Mouse (Mus musculus): Measurements from ENCODE around the gene Asb8. TPM values are rescaled to one million over a fixed set of nuclear protein-coding genes. Genes with fewer than 3 reads are reported as not detected.
A peak's percentile ranks its signal among the peaks of the same experiment; 100 is the strongest.

Gene Asb8
- polyA plus RNA-seq, 1 experiment: 50.3 TPM

DNA sequence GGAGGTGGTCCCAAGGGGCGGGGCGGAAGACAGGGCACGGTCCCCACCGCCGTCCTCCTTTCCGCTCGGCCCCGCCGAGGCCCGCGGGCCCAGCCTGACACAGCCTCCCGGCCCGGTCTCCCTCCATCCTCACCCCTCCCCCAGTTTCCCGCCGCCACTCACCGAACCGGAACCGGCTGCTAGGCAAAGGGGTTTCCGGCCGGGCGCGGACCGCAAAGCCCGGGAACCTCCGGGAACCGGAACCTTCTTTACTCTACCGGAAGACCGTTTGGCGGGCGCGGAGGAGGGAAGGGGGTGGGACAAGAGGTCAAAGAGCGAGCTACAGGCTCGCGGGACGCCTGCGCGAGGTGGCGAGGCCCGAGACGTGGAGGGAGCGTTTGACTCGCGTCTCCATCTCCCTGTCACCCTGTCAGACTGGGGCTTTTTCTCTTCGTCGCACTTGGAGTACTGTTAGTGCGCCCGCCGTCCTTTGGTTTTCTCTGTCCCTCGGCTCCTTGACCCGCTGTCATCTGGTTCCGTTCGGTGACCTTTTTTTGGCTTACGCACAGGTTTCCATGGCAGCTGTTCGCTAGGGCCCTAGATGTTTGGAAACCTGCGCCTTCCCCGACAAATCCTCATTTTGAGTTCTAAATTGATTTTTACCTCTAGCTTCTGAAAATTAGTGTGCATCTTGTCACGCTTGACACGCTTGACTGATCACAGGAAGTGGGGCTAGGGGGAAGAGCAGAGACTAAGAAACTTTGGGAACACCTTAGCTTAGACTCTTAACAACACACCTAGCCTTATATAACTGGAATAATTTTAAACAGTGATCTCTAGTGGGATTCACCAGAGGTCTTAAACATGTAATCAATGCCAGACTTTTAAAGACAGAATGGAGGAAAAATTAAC lies 72.1 kb downstream of the Asb8 start, which contains the start of gene Senp1:
Gene Senp1, minus strand, starts transcription at position 624 of the 891 bp plus-strand sequence.
- H3K36me3 ChIP-seq (ENCODE audit: control insufficient read depth, insufficient read depth): peaks cover 4% of the 10 kb centered on the region
- H3K79me2 ChIP-seq (ENCODE audit: control insufficient read depth, insufficient read depth): peaks cover 44% of the 10 kb centered on the region
- TF ChIP-seq MAX (IDR thresholded peaks at IDR 0.05; ENCODE audit: low read depth) (no peak), TCF12 (IDR thresholded peaks at IDR 0.05; ENCODE audit: insufficient read depth, poor library complexity, severe bottlenecking) (no peak), USF1 (IDR thresholded peaks at IDR 0.05; ENCODE audit: low read depth) (no peak), POLR2AphosphoS2 (IDR thresholded peaks at IDR 0.05; ENCODE audit: insufficient read length, low read depth) (peak; percentile 97), POLR2A (IDR thresholded peaks at IDR 0.05; ENCODE audit: insufficient read length, low read depth) (peak; percentile 84), TCF3 (IDR thresholded peaks at IDR 0.05; ENCODE audit: insufficient read length, low read depth) (no peak), E2F4 (IDR thresholded peaks at IDR 0.05; ENCODE audit: insufficient read depth) (peak; percentile 72), REST (IDR thresholded peaks at IDR 0.05; ENCODE audit: insufficient read depth, insufficient read length) (no peak), SRF (IDR thresholded peaks at IDR 0.05; ENCODE audit: control insufficient read depth, insufficient read length, low read depth) (no peak), MYOG (IDR thresholded peaks at IDR 0.05; ENCODE audit: control insufficient read depth in 1 of 3, insufficient read depth in 1 of 3, insufficient read length in 2 of 3, low read depth in 2 of 3) (peak in 1 of 3 experiments; percentile 50), MYOD1 (IDR thresholded peaks at IDR 0.05; ENCODE audit: control insufficient read depth in 1 of 3, insufficient read length in 2 of 3, low read depth in 2 of 3) (peak in 1 of 3 experiments; percentile 8)
- H3ac ChIP-seq (ENCODE audit: control insufficient read depth, insufficient read length): peak within 1 kb of the TSS; percentile 54
- no peaks in the 10 kb centered on the region for H3K27me3 ChIP-seq (ENCODE audit: control insufficient read depth, insufficient read depth, insufficient read length)
- H3K4me3 ChIP-seq: peak within 1 kb of the TSS; percentile 67
- peak within 1 kb of the TSS; percentile 90 for H3K4me2 ChIP-seq (ENCODE audit: low read depth)

DNA sequence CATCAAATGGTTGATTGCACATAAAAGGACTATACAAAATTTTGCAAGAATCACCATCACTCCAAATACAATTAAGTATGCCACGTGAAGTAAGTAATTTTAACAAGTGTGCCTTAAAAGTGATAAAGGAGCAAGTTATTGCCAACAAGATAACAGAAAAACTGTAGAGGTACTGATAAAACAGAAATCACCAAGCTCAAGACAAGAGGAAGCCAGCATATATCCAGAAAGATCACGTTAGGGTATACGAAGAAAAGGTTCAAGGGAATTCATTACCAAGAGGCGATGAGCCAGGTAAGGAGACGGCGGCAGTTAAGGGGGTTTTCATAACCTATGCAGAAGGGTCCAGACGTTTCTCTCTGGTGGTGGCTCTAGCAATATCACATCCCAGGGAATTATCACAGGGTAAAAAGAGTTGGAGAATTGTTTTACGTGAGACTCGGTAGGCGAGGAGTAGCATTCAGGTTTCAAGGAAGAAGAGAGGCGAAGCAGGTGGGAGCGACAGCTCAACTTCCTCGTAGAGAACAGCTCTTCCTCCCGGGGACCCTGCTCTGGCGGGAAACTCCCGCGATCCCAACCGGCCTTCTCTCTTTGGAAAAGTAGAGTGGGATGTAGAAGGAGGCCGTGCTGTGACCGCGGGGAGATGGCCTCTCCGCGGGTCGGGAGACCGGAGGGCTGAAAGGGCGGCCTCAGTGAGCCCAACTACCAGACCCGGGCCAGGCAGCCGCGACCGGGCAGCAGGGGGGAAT lies 72.9 kb downstream of the Asb8 start, which contains the start of gene Pfkm:
Gene Pfkm, plus strand, starts transcription at position 218 of the 749 bp plus-strand sequence.
- peak within 1 kb of the TSS; percentile 67 for H3K4me3 ChIP-seq
- H3K4me2 ChIP-seq (ENCODE audit: low read depth): peak within 1 kb of the TSS; percentile 90
- peak within 1 kb of the TSS; percentile 54 for H3ac ChIP-seq (ENCODE audit: control insufficient read depth, insufficient read length)
- no peak for TF ChIP-seq TCF3 (IDR thresholded peaks at IDR 0.05; ENCODE audit: insufficient read length, low read depth)
- no peaks in the 10 kb centered on the region for H3K27me3 ChIP-seq (ENCODE audit: control insufficient read depth, insufficient read depth, insufficient read length)
- H3K36me3 ChIP-seq (ENCODE audit: control insufficient read depth, insufficient read depth): peaks cover 12% of the 10 kb centered on the region
- H3K79me2 ChIP-seq (ENCODE audit: control insufficient read depth, insufficient read depth): peaks cover 52% of the 10 kb centered on the region

DNA sequence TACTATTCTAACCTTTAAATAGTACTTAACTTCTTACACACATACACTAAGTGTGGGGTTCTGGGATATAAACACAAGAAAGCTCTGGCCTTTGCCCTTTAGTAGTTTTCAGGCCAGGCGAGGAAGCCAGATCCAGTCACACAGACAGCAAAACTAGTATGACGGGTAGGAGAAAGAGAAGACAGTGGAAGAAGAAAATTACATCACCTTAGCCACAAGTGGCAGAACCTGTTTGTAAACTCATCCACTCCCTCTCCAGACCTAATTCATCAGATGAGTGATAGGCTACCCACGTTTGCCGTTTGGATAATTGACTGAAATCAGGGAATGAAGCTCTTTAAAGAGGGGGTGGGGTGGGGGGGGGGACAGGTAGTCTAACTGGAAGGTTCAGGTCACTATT lies 73.6 kb downstream of the Asb8 start:
- TF ChIP-seq MAX (IDR thresholded peaks at IDR 0.05; ENCODE audit: low read depth) (no peak), POLR2A (IDR thresholded peaks at IDR 0.05; ENCODE audit: insufficient read length, low read depth) (no peak), REST (IDR thresholded peaks at IDR 0.05; ENCODE audit: insufficient read depth, insufficient read length) (no peak), TCF12 (IDR thresholded peaks at IDR 0.05; ENCODE audit: insufficient read depth, poor library complexity, severe bottlenecking) (no peak), USF1 (IDR thresholded peaks at IDR 0.05; ENCODE audit: low read depth) (no peak), CEBPB (IDR thresholded peaks at IDR 0.05; ENCODE audit: insufficient read depth, poor library complexity, severe bottlenecking) (no peak), TCF3 (IDR thresholded peaks at IDR 0.05; ENCODE audit: insufficient read length, low read depth) (no peak), MYOD1 (IDR thresholded peaks at IDR 0.05; ENCODE audit: control insufficient read depth in 1 of 3, insufficient read length in 2 of 3, low read depth in 2 of 3) (no peak), POLR2AphosphoS2 (IDR thresholded peaks at IDR 0.05; ENCODE audit: insufficient read length, low read depth) (no peak), SRF (IDR thresholded peaks at IDR 0.05; ENCODE audit: control insufficient read depth, insufficient read length, low read depth) (no peak), MYOG (IDR thresholded peaks at IDR 0.05; ENCODE audit: control insufficient read depth in 1 of 3, insufficient read depth in 1 of 3, insufficient read length in 2 of 3, low read depth in 2 of 3) (no peak), E2F4 (IDR thresholded peaks at IDR 0.05; ENCODE audit: insufficient read depth) (no peak)
- peak overlapping the region; percentile 67 for H3K4me3 ChIP-seq
- no peak overlapping the region for H3ac ChIP-seq (ENCODE audit: control insufficient read depth, insufficient read length)
- peak overlapping the region; percentile 90 for H3K4me2 ChIP-seq (ENCODE audit: low read depth)
- peaks cover 15% of the 10 kb centered on the region for H3K36me3 ChIP-seq (ENCODE audit: control insufficient read depth, insufficient read depth)
- H3K27me3 ChIP-seq (ENCODE audit: control insufficient read depth, insufficient read depth, insufficient read length): no peaks in the 10 kb centered on the region
- peaks cover 55% of the 10 kb centered on the region for H3K79me2 ChIP-seq (ENCODE audit: control insufficient read depth, insufficient read depth)

DNA sequence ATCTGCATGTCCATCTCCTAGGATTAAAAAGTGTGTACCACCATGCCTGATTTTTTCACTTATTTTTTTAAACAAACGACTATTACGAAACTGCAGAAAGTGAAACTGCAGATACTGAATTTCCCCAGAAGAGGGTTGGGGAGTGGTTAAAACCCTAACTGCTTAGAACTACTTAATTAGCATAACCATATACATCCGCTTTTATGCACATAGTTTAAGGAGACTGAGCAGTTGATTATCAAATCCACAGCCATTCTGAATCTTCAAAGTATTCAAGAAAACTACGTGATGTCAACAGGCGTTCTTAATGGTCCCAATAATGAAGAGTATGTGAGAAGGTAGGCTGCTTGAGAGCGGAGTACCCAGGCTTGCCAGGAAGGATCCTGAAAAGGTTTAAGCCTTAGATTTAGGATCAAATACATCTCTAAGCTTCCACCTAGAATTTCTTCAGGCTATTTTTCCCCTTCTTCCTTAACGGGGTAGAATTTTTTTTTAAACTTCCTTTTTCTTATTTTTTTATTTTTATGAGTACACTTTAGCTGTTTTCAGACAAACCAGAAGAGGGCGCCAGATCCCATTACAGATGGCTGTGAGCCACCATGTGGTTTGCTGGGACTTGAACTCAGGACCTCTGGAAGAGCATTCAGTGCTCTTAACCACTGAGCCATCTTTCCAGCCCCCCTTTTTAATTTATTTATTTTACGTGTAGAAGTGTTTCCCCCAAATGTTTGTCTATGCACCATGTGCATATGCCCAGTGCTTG lies 75.8 kb downstream of the Asb8 start:
- Histone ChIP-seq H3K4me3 (no peak overlapping the region), H3ac (ENCODE audit: control insufficient read depth, insufficient read length) (no peak overlapping the region), H3K4me2 (ENCODE audit: low read depth) (no peak overlapping the region), H3K36me3 (ENCODE audit: control insufficient read depth, insufficient read depth) (peaks cover 26% of the 10 kb centered on the region), H3K79me2 (ENCODE audit: control insufficient read depth, insufficient read depth) (peaks cover 55% of the 10 kb centered on the region), H3K27me3 (ENCODE audit: control insufficient read depth, insufficient read depth, insufficient read length) (no peaks in the 10 kb centered on the region)
- TF ChIP-seq TCF3 (IDR thresholded peaks at IDR 0.05; ENCODE audit: insufficient read length, low read depth) (no peak), REST (IDR thresholded peaks at IDR 0.05; ENCODE audit: insufficient read depth, insufficient read length) (no peak), POLR2A (IDR thresholded peaks at IDR 0.05; ENCODE audit: insufficient read length, low read depth) (no peak), SRF (IDR thresholded peaks at IDR 0.05; ENCODE audit: control insufficient read depth, insufficient read length, low read depth) (no peak), MYOG (IDR thresholded peaks at IDR 0.05; ENCODE audit: control insufficient read depth in 1 of 3, insufficient read depth in 1 of 3, insufficient read length in 2 of 3, low read depth in 2 of 3) (no peak), E2F4 (IDR thresholded peaks at IDR 0.05; ENCODE audit: insufficient read depth) (no peak), CEBPB (IDR thresholded peaks at IDR 0.05; ENCODE audit: insufficient read depth, poor library complexity, severe bottlenecking) (no peak), TCF12 (IDR thresholded peaks at IDR 0.05; ENCODE audit: insufficient read depth, poor library complexity, severe bottlenecking) (no peak), MYOD1 (IDR thresholded peaks at IDR 0.05; ENCODE audit: control insufficient read depth in 1 of 3, insufficient read length in 2 of 3, low read depth in 2 of 3) (no peak), POLR2AphosphoS2 (IDR thresholded peaks at IDR 0.05; ENCODE audit: insufficient read length, low read depth) (no peak), MAX (IDR thresholded peaks at IDR 0.05; ENCODE audit: low read depth) (no peak), USF1 (IDR thresholded peaks at IDR 0.05; ENCODE audit: low read depth) (no peak)
